Mouse (Mus musculus) embryonic fibroblast, embryonic 13.5 days (primary cell): Measurements from ENCODE around the gene Dnmt3c.

Experiments used
- CTCF ChIP-seq: IDR thresholded peaks from 2 replicates; pipeline ENCODE4 v1.5.1; 2011; ENCODE audit warnings: mild to moderate bottlenecking, control low read depth, low read length, moderate library complexity, borderline replicate concordance; ENCODE audit not compliant: insufficient read depth
- POLR2A ChIP-seq: IDR thresholded peaks from 2 replicates; pipeline ENCODE4 v1.6.1; 2011; ENCODE audit warnings: low read depth, mild to moderate bottlenecking, control low read depth, low read length, moderate library complexity

DNA sequence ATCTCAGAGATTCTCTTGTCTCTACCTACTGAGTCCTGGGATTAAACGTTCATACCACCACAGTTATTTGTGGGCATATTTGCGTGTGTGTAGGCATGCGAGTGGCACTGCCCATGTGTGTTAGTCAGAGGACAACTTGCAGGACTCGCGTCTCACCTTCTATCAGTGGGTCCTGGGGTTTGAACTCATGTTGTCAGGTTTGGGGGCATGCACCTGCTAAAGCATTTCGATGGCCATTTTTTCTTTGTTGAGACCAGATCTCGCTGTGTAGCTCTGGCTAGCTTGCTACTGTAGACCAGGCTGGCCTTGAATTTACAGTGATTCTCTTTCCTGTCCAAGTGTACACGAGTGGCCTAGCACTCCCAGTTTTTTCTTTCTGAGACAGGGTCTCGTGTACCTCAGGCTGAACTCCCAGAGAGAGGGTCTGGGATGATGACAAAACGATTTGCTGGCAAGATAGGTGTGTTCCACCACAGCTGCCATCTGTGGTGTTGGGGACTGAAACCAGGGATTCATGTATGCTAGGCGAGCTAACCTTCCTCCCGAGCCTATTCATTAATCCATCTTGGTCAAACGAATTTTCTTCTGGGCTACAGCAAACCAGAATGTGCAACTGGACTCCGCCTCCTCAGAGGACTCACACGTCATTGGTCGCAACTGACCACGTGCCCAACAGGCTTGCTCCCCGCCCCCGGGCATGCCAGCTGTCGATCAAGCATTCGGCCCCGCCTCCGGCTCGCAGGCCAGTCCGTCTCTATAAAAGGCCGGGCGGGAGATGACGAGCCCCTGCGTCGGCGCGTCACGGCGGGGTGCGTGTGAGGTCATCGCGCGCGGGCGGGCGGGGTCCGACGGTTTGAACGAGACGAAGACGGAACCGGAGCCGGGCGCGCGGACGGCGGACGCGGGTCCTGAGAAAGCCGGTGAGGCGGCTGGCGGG, 44.3 kb downstream of the Dnmt3c start, which contains the start of gene Mapre1:
- TF ChIP-seq POLR2A (peak; percentile 88), CTCF (no peak)
